Mouse (Mus musculus) cerebellum, adult 2 months (tissue): Measurements from ENCODE around the gene Epha7. TPM values are rescaled to one million over a fixed set of nuclear protein-coding genes. Genes with fewer than 3 reads are reported as not detected.

Experiments
- DNase-seq, 2 experiments: peaks; one replicate each; pipeline ENCODE4 v3.0.0; 2021
- H3K27ac ChIP-seq: fragments of 200-500 bp; 2 replicates; pipeline ENCODE4 v1.5.1; 2012; ENCODE audit warnings: low read length, control low read depth, inconsistent platforms; ENCODE audit not compliant: insufficient read depth
- H3K27me3 ChIP-seq: fragments of 200-500 bp; 2 replicates; pipeline ENCODE4 v1.6.1; 2012; ENCODE audit warnings: inconsistent platforms, mild to moderate bottlenecking, low read length, moderate library complexity; ENCODE audit not compliant: control insufficient read depth, insufficient read depth
- H3K4me1 ChIP-seq: fragments of 200-500 bp; 2 replicates; pipeline ENCODE4 v1.6.1; 2011; ENCODE audit warnings: low read length; ENCODE audit not compliant: control insufficient read depth, insufficient read depth
- H3K4me3 ChIP-seq: fragments of 200-500 bp; replicated peaks from 2 replicates; pipeline ENCODE3; 2011; ENCODE audit warnings: mild to moderate bottlenecking, low read depth, low read length, control low read depth; ENCODE audit not compliant: insufficient read depth
- CTCF ChIP-seq: fragments of 200-500 bp; IDR thresholded peaks from 2 replicates; pipeline ENCODE4 v1.5.1; 2011; ENCODE audit warnings: low read depth, mild to moderate bottlenecking, control low read depth, low read length, moderate library complexity, borderline replicate concordance; ENCODE audit not compliant: insufficient read depth
- POLR2A ChIP-seq: fragments of 200-500 bp; IDR thresholded peaks from 2 replicates; pipeline ENCODE4 v1.6.1; 2011; ENCODE audit warnings: low read length, control low read depth, borderline replicate concordance; ENCODE audit not compliant: insufficient read depth
- WGBS: fragments of 180-500 bp; shearing (Covaris S2); methylation state at CpG from one replicate; pipeline ENCODE4 v1.1.7; 2018; 5-methylcytosine and 5-hydroxymethylcytosine counted together
- polyA plus RNA-seq: library from polyadenylated mRNA; depleted of rRNA; stranded (reverse); fragments of >200 nt; gene quantifications from 2 replicates; pipeline ENCODE4 v1.2.3, GENCODE M21; 2012

Epha7 gene
- polyA plus RNA-seq, 1 experiment = 12.7 TPM

- TF ChIP-seq POLR2A = no peak
- TF ChIP-seq CTCF = no peak
- WGBS = 0% methylated on average over 15 of the region's 15 CpGs
- H3K4me3 ChIP-seq = peak overlapping the region; percentile 70
- peak overlapping the region; percentile 56 for H3K27ac ChIP-seq
- H3K4me1 ChIP-seq = no peaks in the 10 kb centered on the region; the same call in 1 of the 2 replicates
- no peak for DNase-seq
- no peaks in the 10 kb centered on the region for H3K27me3 ChIP-seq
These were observed 2.6 kb downstream of the Epha7 start for GRCm38 (mm10) chr4:28815621-28815920.

- DNase-seq = no peak
- H3K4me1 ChIP-seq = no peaks in the 10 kb centered on the region; the same call in 1 of the 2 replicates
- no peak overlapping the region for H3K27ac ChIP-seq
- H3K27me3 ChIP-seq = no peaks in the 10 kb centered on the region
- H3K4me3 ChIP-seq = no peak overlapping the region
- TF ChIP-seq CTCF (no peak), POLR2A (no peak)
- WGBS = 91% methylated on average over 1 of the region's 1 CpGs
These were observed 10.7 kb downstream of the Epha7 start for GRCm38 (mm10) chr4:28823616-28824015.

GRCm38 (mm10) chr4:28824616-28825015 lies 11.7 kb downstream of the Epha7 start:
- Histone ChIP-seq H3K27me3 (no peaks in the 10 kb centered on the region), H3K4me3 (no peak overlapping the region), H3K4me1 (no peaks in the 10 kb centered on the region; the same call in 1 of the 2 replicates), H3K27ac (no peak overlapping the region; the same call in 1 of the 2 replicates)
- 24% methylated on average over 7 of the region's 7 CpGs for WGBS
- TF ChIP-seq POLR2A (no peak), CTCF (no peak)
- DNase-seq = peak; percentile 72 to 76

GRCm38 (mm10) chr4:28837669-28838068 lies 24.7 kb downstream of the Epha7 start:
- Histone ChIP-seq H3K4me3 (no peak overlapping the region), H3K4me1 (no peaks in the 10 kb centered on the region), H3K27ac (no peak overlapping the region), H3K27me3 (no peaks in the 10 kb centered on the region)
- TF ChIP-seq CTCF (no peak), POLR2A (no peak)
- 90% methylated on average over 3 of the region's 3 CpGs for WGBS
- DNase-seq = no peak

- DNase-seq = no peak
- no peak overlapping the region for H3K27ac ChIP-seq
- TF ChIP-seq CTCF (no peak), POLR2A (no peak)
- 89% methylated on average over 4 of the region's 4 CpGs for WGBS
- no peak overlapping the region for H3K4me3 ChIP-seq
- no peaks in the 10 kb centered on the region for H3K4me1 ChIP-seq
- no peaks in the 10 kb centered on the region for H3K27me3 ChIP-seq
These were observed 33.4 kb downstream of the Epha7 start for GRCm38 (mm10) chr4:28846311-28846710.

- Histone ChIP-seq H3K4me1 (no peaks in the 10 kb centered on the region), H3K27me3 (no peaks in the 10 kb centered on the region), H3K27ac (no peak overlapping the region), H3K4me3 (no peak overlapping the region)
- TF ChIP-seq POLR2A = no peak
- no peak for TF ChIP-seq CTCF
- DNase-seq = no peak
- 68% methylated on average over 2 of the region's 2 CpGs for WGBS
These were observed 37.5 kb downstream of the Epha7 start for GRCm38 (mm10) chr4:28850388-28850787.

GRCm38 (mm10) chr4:28862845-28863666 lies 50.1 kb downstream of the Epha7 start:
- WGBS = 80% methylated on average over 6 of the region's 6 CpGs
- Histone ChIP-seq H3K4me3 (no peak overlapping the region), H3K4me1 (0 out of 2 replicates have a peak, but pooled peaks cover 2% of the 10 kb centered on the region), H3K27me3 (no peaks in the 10 kb centered on the region), H3K27ac (no peak overlapping the region)
- TF ChIP-seq POLR2A = no peak
- no peak for TF ChIP-seq CTCF
- no peak for DNase-seq

- Histone ChIP-seq H3K4me3 (no peak overlapping the region), H3K4me1 (no peaks in the 10 kb centered on the region), H3K27ac (no peak overlapping the region), H3K27me3 (no peaks in the 10 kb centered on the region)
- no peak for DNase-seq
- no peak for TF ChIP-seq CTCF
- TF ChIP-seq POLR2A = no peak
- 78% methylated on average over 2 of the region's 2 CpGs for WGBS
These were observed 53.5 kb downstream of the Epha7 start for GRCm38 (mm10) chr4:28866411-28866810.

GRCm38 (mm10) chr4:28871615-28872014 lies 58.7 kb downstream of the Epha7 start:
- 87% methylated on average over 11 of the region's 11 CpGs for WGBS
- no peaks in the 10 kb centered on the region for H3K4me1 ChIP-seq
- no peak overlapping the region for H3K4me3 ChIP-seq
- H3K27ac ChIP-seq = no peak overlapping the region
- no peaks in the 10 kb centered on the region for H3K27me3 ChIP-seq
- no peak for DNase-seq
- TF ChIP-seq CTCF (no peak), POLR2A (no peak)
